Mouse (Mus musculus) CH12.LX (cell line): ENCODE measurements at regions not wholly inside any gene's neighbourhood (a gene's known extent, or its start where the extent isn't known, plus 50 kb on each side); places are given as distances from the start of the nearest gene placed in this dataset.

Experiments used
- CTCF ChIP-seq, 2 experiments: IDR thresholded peaks in 1 of 2; conservative IDR thresholded peaks in 1 of 2; 2 replicates each; pipeline ENCODE4 v1.5.1; 2011 to 2012; ENCODE audit warnings: low read depth in 2 of 2, low read length in 2 of 2, improper control_type of control experiment in 1 of 2, inconsistent platforms in 1 of 2, mild to moderate bottlenecking in 1 of 2, moderate library complexity in 1 of 2
- EP300 ChIP-seq: IDR thresholded peaks from 2 replicates; pipeline ENCODE4 v1.6.1; 2011; ENCODE audit warnings: low read length, improper control_type of control experiment
- JUND ChIP-seq: conservative IDR thresholded peaks from 2 replicates; pipeline ENCODE4 v1.6.1; 2011; ENCODE audit warnings: low read depth, low read length, improper control_type of control experiment
- MAFK ChIP-seq: IDR thresholded peaks from 2 replicates; pipeline ENCODE4 v1.6.1; 2011; ENCODE audit warnings: low read length, improper control_type of control experiment; ENCODE audit not compliant: insufficient replicate concordance
- MXI1 ChIP-seq: IDR thresholded peaks from 2 replicates; pipeline ENCODE4 v1.6.1; 2011; ENCODE audit warnings: mild to moderate bottlenecking, low read depth, low read length, improper control_type of control experiment
- TBP ChIP-seq: conservative IDR thresholded peaks from 2 replicates; pipeline ENCODE4 v1.6.1; 2011; ENCODE audit warnings: low read depth, low read length, improper control_type of control experiment
- UBTF ChIP-seq: IDR thresholded peaks from 2 replicates; pipeline ENCODE4 v1.6.1; 2012; ENCODE audit warnings: low read depth, mild to moderate bottlenecking, inconsistent platforms, low read length, improper control_type of control experiment, moderate library complexity
- USF1 ChIP-seq: IDR thresholded peaks from 2 replicates; pipeline ENCODE4 v1.6.1; 2014; ENCODE audit warnings: low read depth, mild to moderate bottlenecking, inconsistent platforms, low read length, improper control_type of control experiment
- ZKSCAN1 ChIP-seq: IDR thresholded peaks from 2 replicates; pipeline ENCODE4 v1.6.1; 2012; ENCODE audit warnings: low read depth, inconsistent platforms, low read length, improper control_type of control experiment, borderline replicate concordance

- TF ChIP-seq MXI1 = no peak
- no peak for TF ChIP-seq JUND
- no peak for TF ChIP-seq CTCF (conservative IDR thresholded peaks at IDR 0.05 in 1 of 2, IDR thresholded peaks at IDR 0.05 in 1 of 2; ENCODE audit: low read depth in 2 of 2, low read length in 2 of 2)
- TF ChIP-seq TBP = no peak
- TF ChIP-seq ZKSCAN1 = no peak
- TF ChIP-seq MAFK = no peak
- TF ChIP-seq EP300 = no peak
- TF ChIP-seq USF1 = no peak
- TF ChIP-seq UBTF = no peak
These were observed 103.3 kb upstream of the Sulf2 start for GRCm38 (mm10) chr2:166258771-166259180.
